Comparison of ENCODE assay signal across 8 mouse cellular contexts in the genomic region with DNA sequence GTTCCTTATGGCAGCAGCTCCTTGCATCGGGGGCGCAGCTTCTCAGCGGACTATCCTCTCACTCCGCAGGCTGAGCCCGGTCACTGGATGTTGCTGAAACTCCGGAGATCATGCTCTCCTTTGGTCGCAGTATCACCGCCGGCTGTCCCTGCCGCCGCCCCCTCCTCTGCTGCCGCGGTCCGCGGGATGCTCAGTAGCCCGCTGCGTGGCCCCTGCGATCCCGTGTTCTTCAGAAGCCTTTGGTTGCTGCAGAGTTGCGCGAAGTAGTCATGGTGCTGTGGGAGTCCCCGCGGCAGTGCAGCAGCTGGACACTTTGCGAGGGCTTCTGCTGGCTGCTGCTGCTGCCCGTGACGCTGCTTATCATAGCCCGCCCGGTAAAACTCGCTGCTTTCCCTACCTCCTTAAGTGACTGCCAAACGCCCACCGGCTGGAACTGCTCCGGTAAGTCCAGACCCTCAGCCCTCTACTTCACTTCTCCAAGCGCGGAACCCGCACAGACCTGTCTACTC. TPM values are rescaled to one million over a fixed set of nuclear protein-coding genes. Genes with fewer than 3 reads are reported as not detected.
DNase-seq lines count a peak whose midpoint lies in the region; ATAC-seq lines count a peak whose summit lies in the region.

No protein-coding gene starts in this region.

- peak; percentile 16; the same call in 1 of the 2 replicates for ATAC-seq in granulocyte monocyte progenitor cell, adult 5-6 weeks (replicated peaks; ENCODE audit: poor library complexity, severe bottlenecking)
- ATAC-seq in midbrain, embryonic 12.5 days (ENCODE audit: low FRiP score, low read depth), result peak; percentile 53
- no peak for ATAC-seq in activated CD4-positive, CD25-positive, alpha-beta regulatory T cell, adult 4 months

- DNase-seq in adrenal gland, postnatal 10 days, result peak; percentile 20
- DNase-seq in adrenal gland, postnatal 4 days (ENCODE audit: low spot score in 2 of 2), result no peak
- DNase-seq in retina, embryonic 14.5 days (ENCODE audit: low spot score), result peak; percentile 63
- no peak for DNase-seq in retina, postnatal 1 day
- DNase-seq in kidney, postnatal 25 days, result peak; percentile 2 to 33

- H3K27me3 ChIP-seq in midbrain, embryonic 12.5 days, result peaks cover 15% of the 10 kb centered on the region

- no peaks in the 10 kb centered on the region for H3K9me3 ChIP-seq in midbrain, embryonic 12.5 days

- H3K9ac ChIP-seq in midbrain, embryonic 12.5 days (replicated peaks), result peak overlapping the region; percentile 66

- H3K27ac ChIP-seq in midbrain, embryonic 12.5 days (replicated peaks), result peak overlapping the region; percentile 73

- H3K36me3 ChIP-seq in midbrain, embryonic 12.5 days, result no peaks in the 10 kb centered on the region

- H3K4me2 ChIP-seq in midbrain, embryonic 12.5 days (replicated peaks), result peak overlapping the region; percentile 94

- H3K4me1 ChIP-seq in midbrain, embryonic 12.5 days, result 0 out of 2 replicates have a peak, but pooled peaks cover 7% of the 10 kb centered on the region

- peak overlapping the region; percentile 69 for H3K4me3 ChIP-seq in midbrain, embryonic 12.5 days

- under 1% methylated on average over 35 of the region's 35 CpGs for WGBS in midbrain, embryonic 12.5 days

RNA-seq across cellular contexts. Expression of a gene that starts 27.3 kb away (rescaled TPM):
- total RNA-seq in adrenal gland, postnatal 10 days (2021), result 1 to 10 TPM; 7.4 to 9.2 TPM
- 10 to 100 TPM; 11.5 to 12.7 TPM for total RNA-seq in adrenal gland, postnatal 4 days (2021)
- total RNA-seq in granulocyte monocyte progenitor cell, adult 5-6 weeks (2014; fragmentation: Nextera tagmentation), result not detected in 2 replicates
- not detected in 2 replicates for total RNA-seq in granulocyte monocyte progenitor cell, adult 5-6 weeks (2017)
- polyA plus RNA-seq in midbrain, embryonic 12.5 days (2016; fragmentation: Nextera tagmentation; extraction: Ambion mirVana), result 13.7 and 14.8 TPM in 2 replicates
- 1 to 10 TPM in 1 of 2 experiments, not detected in 1; 1.8 TPM for polyA plus RNA-seq in activated CD4-positive, CD25-positive, alpha-beta regulatory T cell, adult 4 months (2017; shearing (Covaris generic))

Comparison
In these comparisons a context has a peak if more than half of its experiments do, and no peak if none do; other contexts are left out.
1. DNase-seq: peak in adrenal gland, postnatal 10 days (single experiment), retina, embryonic 14.5 days (single experiment) and kidney, postnatal 25 days (2 of 2); none in adrenal gland, postnatal 4 days (0 of 2) and retina, postnatal 1 day (single experiment).
2. RNA of a gene that starts 27.3 kb away (total RNA-seq): 11.5 to 12.7 TPM in adrenal gland, postnatal 4 days and 7.4 to 9.2 TPM in adrenal gland, postnatal 10 days; not detected in granulocyte monocyte progenitor cell, adult 5-6 weeks; every median in the first group is over 4 times any median in the second.